Mouse (Mus musculus) embryonic facial prominence, embryonic 13.5 days (tissue): ENCODE results near the gene Spo11. TPM values are rescaled to one million over a fixed set of nuclear protein-coding genes. Genes with fewer than 3 reads are reported as not detected.

Source experiments
- ATAC-seq: fragments of 200-750 bp; cut with Nextera tagmentation; 2 replicates; pipeline ENCODE4 v1.8.0; 2017; ENCODE audit warnings: low read depth; ENCODE audit not compliant: insufficient number of reproducible peaks, insufficient read depth, low FRiP score, low TSS enrichment
- H3K27ac ChIP-seq: fragments of 300-500 bp; sonication (generic); 2 replicates; pipeline ENCODE4 v1.5.1; 2015; ENCODE audit warnings: moderate library complexity, mild to moderate bottlenecking, inconsistent platforms
- H3K27me3 ChIP-seq: fragments of 300-500 bp; sonication (generic); 2 replicates; pipeline ENCODE4 v1.6.1; 2015; ENCODE audit warnings: mild to moderate bottlenecking, inconsistent platforms
- H3K36me3 ChIP-seq: fragments of 300-500 bp; sonication (generic); 2 replicates; pipeline ENCODE4 v1.6.1; 2015; ENCODE audit warnings: mild to moderate bottlenecking, inconsistent platforms
- H3K4me1 ChIP-seq: fragments of 300-500 bp; sonication (generic); 2 replicates; pipeline ENCODE4 v1.6.1; 2015; ENCODE audit warnings: inconsistent platforms
- H3K4me2 ChIP-seq: fragments of 300-500 bp; sonication (generic); 2 replicates; pipeline ENCODE4 v1.6.1; 2015; ENCODE audit warnings: moderate library complexity, mild to moderate bottlenecking, inconsistent platforms
- H3K4me3 ChIP-seq: fragments of 300-500 bp; sonication (generic); 2 replicates; pipeline ENCODE4 v1.5.1; 2015; ENCODE audit warnings: mild to moderate bottlenecking, inconsistent platforms
- H3K9ac ChIP-seq: fragments of 300-500 bp; sonication (generic); 2 replicates; pipeline ENCODE4 v1.6.1; 2015; ENCODE audit warnings: mild to moderate bottlenecking, inconsistent platforms
- H3K9me3 ChIP-seq: fragments of 300-500 bp; sonication (generic); 2 replicates; pipeline ENCODE4 v1.6.1; 2016; ENCODE audit warnings: inconsistent platforms
- WGBS: fragments of 180-500 bp; shearing (Covaris S2); methylation state at CpG from one replicate; pipeline ENCODE4 v1.1.7; 2015; ENCODE audit warnings: mixed read lengths; 5-methylcytosine and 5-hydroxymethylcytosine counted together
- polyA plus RNA-seq: library from polyadenylated mRNA; unstranded; fragments of >200 nt; fragmentation: Nextera tagmentation; extraction: Ambion mirVana; gene quantifications from 2 replicates; pipeline ENCODE4 v1.2.1, GENCODE M21; 2015

Spo11 gene
- polyA plus RNA-seq, 1 experiment from 2014 or later, result 3.9 TPM

- H3K4me2 ChIP-seq, result peak overlapping the region; percentile 91
- peak overlapping the region; percentile 88 for H3K9ac ChIP-seq
- peak overlapping the region; percentile 93 for H3K27ac ChIP-seq
- H3K4me1 ChIP-seq, result peaks cover 65% of the 10 kb centered on the region
- H3K27me3 ChIP-seq, result peaks cover 35% of the 10 kb centered on the region
- peak overlapping the region; percentile 77 for H3K4me3 ChIP-seq
- no peak for ATAC-seq
- H3K36me3 ChIP-seq, result no peaks in the 10 kb centered on the region
- WGBS, result under 1% methylated on average over 57 of the region's 57 CpGs
- H3K9me3 ChIP-seq, result no peaks in the 10 kb centered on the region
These were observed 38.5 kb upstream of the Spo11 start for GRCm38 (mm10) chr2:172938761-172939638.

- Histone ChIP-seq H3K4me3 (peak overlapping the region; percentile 77), H3K27ac (peak overlapping the region; percentile 93), H3K36me3 (no peaks in the 10 kb centered on the region), H3K9ac (peak overlapping the region; percentile 88), H3K9me3 (no peaks in the 10 kb centered on the region), H3K4me1 (peaks cover 59% of the 10 kb centered on the region), H3K27me3 (peaks cover 35% of the 10 kb centered on the region), H3K4me2 (peak overlapping the region; percentile 91)
- under 1% methylated on average over 26 of the region's 26 CpGs for WGBS
- ATAC-seq, result no peak
These were observed 37.9 kb upstream of the Spo11 start for GRCm38 (mm10) chr2:172939639-172940002.

- Histone ChIP-seq H3K36me3 (no peaks in the 10 kb centered on the region), H3K4me3 (peak within 1 kb of the TSS; percentile 77), H3K4me1 (peaks cover 53% of the 10 kb centered on the region), H3K9me3 (no peaks in the 10 kb centered on the region), H3K27me3 (peaks cover 35% of the 10 kb centered on the region), H3K4me2 (peak within 1 kb of the TSS; percentile 91), H3K9ac (peak within 1 kb of the TSS; percentile 88), H3K27ac (peak within 1 kb of the TSS; percentile 93)
- ATAC-seq, result peak; percentile 74
- WGBS, result under 1% methylated on average over 75 of the region's 82 CpGs
These were observed 37.3 kb upstream of the Spo11 start, which contains the start of gene Bmp7 for GRCm38 (mm10) chr2:172940003-172940798. Gene Bmp7, minus strand, starts transcription at chr2:172940321.

GRCm38 (mm10) chr2:172940799-172941163 lies 36.7 kb upstream of the Spo11 start:
- H3K27ac ChIP-seq, result 0 out of 2 replicates have a peak overlapping the region, but pooled peaks have one; percentile 93
- WGBS, result 0% methylated on average over 13 of the region's 13 CpGs
- H3K9me3 ChIP-seq, result no peaks in the 10 kb centered on the region

GRCm38 (mm10) chr2:172949051-172949450 lies 28.4 kb upstream of the Spo11 start:
- Histone ChIP-seq H3K4me2 (no peak overlapping the region), H3K9ac (no peak overlapping the region), H3K36me3 (no peaks in the 10 kb centered on the region), H3K27me3 (no peaks in the 10 kb centered on the region), H3K4me1 (peaks cover 16% of the 10 kb centered on the region), H3K4me3 (no peak overlapping the region), H3K27ac (no peak overlapping the region), H3K9me3 (no peaks in the 10 kb centered on the region)
- ATAC-seq, result no peak
- 36% methylated on average over 5 of the region's 5 CpGs for WGBS

More at GRCm38 (mm10) chr2:172940799-172941163, 36.7 kb upstream of the Spo11 start:
- peak overlapping the region; percentile 91 for H3K4me2 ChIP-seq
- peak overlapping the region; percentile 88 for H3K9ac ChIP-seq
- H3K4me3 ChIP-seq, result peak overlapping the region; percentile 77
- H3K36me3 ChIP-seq, result no peaks in the 10 kb centered on the region
- no peak for ATAC-seq
- peaks cover 35% of the 10 kb centered on the region for H3K27me3 ChIP-seq
- H3K4me1 ChIP-seq, result peaks cover 47% of the 10 kb centered on the region

GRCm38 (mm10) chr2:172950119-172950676 lies 27.3 kb upstream of the Spo11 start:
- ATAC-seq, result no peak
- Histone ChIP-seq H3K9me3 (no peaks in the 10 kb centered on the region), H3K36me3 (no peaks in the 10 kb centered on the region), H3K4me2 (peak overlapping the region; percentile 5; the same call in 1 of the 2 replicates), H3K4me1 (peaks cover 24% of the 10 kb centered on the region), H3K9ac (0 out of 2 replicates have a peak overlapping the region, but pooled peaks have one; percentile 32), H3K27me3 (no peaks in the 10 kb centered on the region), H3K4me3 (no peak overlapping the region), H3K27ac (peak overlapping the region; percentile 60)
- 34% methylated on average over 9 of the region's 9 CpGs for WGBS

GRCm38 (mm10) chr2:172950722-172951121 lies 26.8 kb upstream of the Spo11 start:
- Histone ChIP-seq H3K4me2 (peak overlapping the region; percentile 5; the same call in 1 of the 2 replicates), H3K4me1 (peaks cover 24% of the 10 kb centered on the region), H3K4me3 (no peak overlapping the region), H3K27ac (peak overlapping the region; percentile 60), H3K27me3 (no peaks in the 10 kb centered on the region), H3K9me3 (no peaks in the 10 kb centered on the region), H3K9ac (peak overlapping the region; percentile 40; the same call in 1 of the 2 replicates), H3K36me3 (no peaks in the 10 kb centered on the region)
- 12% methylated on average over 11 of the region's 11 CpGs for WGBS
- ATAC-seq, result no peak

GRCm38 (mm10) chr2:172951976-172952375 lies 25.5 kb upstream of the Spo11 start:
- Histone ChIP-seq H3K36me3 (no peaks in the 10 kb centered on the region), H3K27ac (no peak overlapping the region), H3K4me2 (no peak overlapping the region), H3K9ac (no peak overlapping the region), H3K27me3 (no peaks in the 10 kb centered on the region), H3K4me1 (peaks cover 24% of the 10 kb centered on the region), H3K9me3 (peaks cover 10% of the 10 kb centered on the region), H3K4me3 (no peak overlapping the region)
- WGBS, result 86% methylated on average over 2 of the region's 2 CpGs
- ATAC-seq, result no peak

- Histone ChIP-seq H3K4me3 (no peak overlapping the region), H3K36me3 (no peaks in the 10 kb centered on the region), H3K4me2 (no peak overlapping the region), H3K4me1 (peaks cover 22% of the 10 kb centered on the region), H3K9ac (no peak overlapping the region), H3K27me3 (no peaks in the 10 kb centered on the region), H3K9me3 (peaks cover 14% of the 10 kb centered on the region), H3K27ac (no peak overlapping the region)
- no peak for ATAC-seq
- WGBS, result 20% methylated on average over 5 of the region's 5 CpGs
These were observed 18.9 kb upstream of the Spo11 start for GRCm38 (mm10) chr2:172958579-172958978.

GRCm38 (mm10) chr2:172959006-172959768 lies 18.3 kb upstream of the Spo11 start:
- H3K4me1 ChIP-seq, result peaks cover 24% of the 10 kb centered on the region
- H3K9me3 ChIP-seq, result peaks cover 14% of the 10 kb centered on the region
- WGBS, result 44% methylated on average over 13 of the region's 13 CpGs
- ATAC-seq, result no peak
- no peak overlapping the region for H3K4me2 ChIP-seq
- no peak overlapping the region for H3K4me3 ChIP-seq
- no peak overlapping the region for H3K27ac ChIP-seq
- H3K27me3 ChIP-seq, result no peaks in the 10 kb centered on the region
- H3K36me3 ChIP-seq, result no peaks in the 10 kb centered on the region
- H3K9ac ChIP-seq, result no peak overlapping the region

- ATAC-seq, result no peak
- Histone ChIP-seq H3K4me3 (no peak overlapping the region), H3K9ac (no peak overlapping the region), H3K27me3 (no peaks in the 10 kb centered on the region), H3K4me1 (peaks cover 19% of the 10 kb centered on the region), H3K27ac (no peak overlapping the region), H3K36me3 (no peaks in the 10 kb centered on the region), H3K4me2 (no peak overlapping the region), H3K9me3 (peaks cover 14% of the 10 kb centered on the region)
- 82% methylated on average over 3 of the region's 3 CpGs for WGBS
These were observed 17.1 kb upstream of the Spo11 start for GRCm38 (mm10) chr2:172960350-172960749.
